Mouse (Mus musculus) stomach, adult 2 months (tissue): ENCODE data around the gene Shroom3. TPM values are rescaled to one million over a fixed set of nuclear protein-coding genes. Genes with fewer than 3 reads are reported as not detected.

ENCODE experiments used
- polyA plus RNA-seq: library from polyadenylated mRNA; depleted of rRNA; stranded (reverse); fragments of >200 nt; gene quantifications from 2 replicates; pipeline ENCODE4 v1.2.3, GENCODE M21; 2012; rRNA removed

Shroom3 gene
- polyA plus RNA-seq: 38.8 and 45.3 TPM in 2 replicates

GRCm38 (mm10) chr5:92683351-92683807, at the start of gene Shroom3:
Shroom3 (plus strand) TSS chr5:92683435.

DNA sequence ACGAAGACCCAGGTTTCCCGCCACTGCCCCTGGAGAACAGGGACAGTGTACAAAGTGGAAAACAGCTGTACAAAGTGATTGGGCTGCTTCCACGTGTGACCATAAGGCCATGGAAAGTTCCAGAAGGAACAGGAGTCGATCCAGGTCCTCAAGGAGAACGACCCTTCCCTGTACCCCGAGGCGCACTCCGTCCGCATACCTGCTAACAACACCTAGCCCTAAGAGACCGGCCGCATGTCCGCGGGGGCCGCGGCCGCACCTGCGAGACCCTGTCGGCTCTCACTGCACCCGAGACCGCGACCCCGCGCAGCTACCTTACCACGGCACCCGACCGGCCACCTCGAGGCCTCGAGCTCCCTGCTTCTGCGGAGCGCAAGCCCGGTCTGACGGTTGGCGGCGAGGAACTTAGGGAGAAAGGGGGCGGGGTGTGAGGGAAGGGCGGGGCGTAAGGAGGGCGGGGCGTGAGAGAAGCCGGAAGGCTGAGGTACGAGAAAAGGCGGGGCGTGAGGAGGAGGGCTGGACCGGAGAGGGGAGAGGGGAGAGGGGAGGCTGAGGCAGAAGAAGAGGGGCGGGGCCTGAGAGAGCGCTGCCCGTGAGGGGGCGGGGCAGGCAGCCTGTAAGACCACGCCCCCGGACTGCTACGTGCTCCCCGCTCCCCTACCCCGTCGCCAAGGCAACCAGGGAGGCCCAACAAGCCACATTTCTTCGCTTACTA, 8.2 kb upstream of the Shroom3 start, which contains the start of gene Ccdc158:
Gene Ccdc158 (minus strand): TSS at position 413 of the 715 bp plus-strand sequence.

Other genes with a start within 250 kb of the Shroom3 start
- 1.9 and 2.9 TPM in 2 replicates for gene Nup54, start 248.2 kb upstream of the Shroom3 start, polyA plus RNA-seq
- gene Scarb2, start 176.6 kb upstream of the Shroom3 start, polyA plus RNA-seq: 6.5 and 8.0 TPM in 2 replicates
- gene Fam47e, start 128.4 kb upstream of the Shroom3 start, polyA plus RNA-seq: not detected in 2 replicates
- gene Stbd1, start 80.4 kb upstream of the Shroom3 start, polyA plus RNA-seq: 1.2 and 1.3 TPM in 2 replicates
- not detected in 2 replicates for gene Ccdc158, start 8.2 kb upstream of the Shroom3 start, polyA plus RNA-seq